Mouse (Mus musculus): ENCODE results near the gene Naxd. TPM values are rescaled to one million over a fixed set of nuclear protein-coding genes. Genes with fewer than 3 reads are reported as not detected.
A peak's percentile ranks its signal among the peaks of the same experiment; 100 is the strongest.
"Not testable (repeated sequence)": the region's sequence is repeated elsewhere in the genome, so short reads cannot be mapped to it uniquely, and the experiment has no call there.

Gene Naxd
- polyA plus RNA-seq, 1 experiment from 2014 or later, result 108 TPM

DNA sequence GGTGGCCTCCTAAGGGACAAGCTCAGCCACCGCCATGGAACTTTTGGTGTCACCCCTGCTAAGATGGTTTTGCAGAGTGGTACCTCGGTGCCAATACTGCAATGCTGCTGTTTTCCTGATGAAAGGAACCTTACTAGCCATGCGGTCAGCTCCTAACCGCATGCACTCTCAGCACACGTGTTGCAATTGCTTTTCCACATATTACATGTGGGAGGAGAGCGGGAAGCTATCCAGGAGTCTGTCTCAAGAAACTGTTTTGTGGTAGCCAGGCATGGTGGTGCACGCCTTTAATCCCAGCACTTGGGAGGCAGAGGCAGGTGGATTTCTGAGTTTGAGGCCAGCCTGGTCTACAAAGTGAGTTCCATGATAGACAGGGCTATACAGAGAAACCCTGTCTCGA is 42.9 kb downstream of the Naxd start:
- Histone ChIP-seq H3K4me2 (ENCODE audit: low read depth) (no peak overlapping the region), H3K27me3 (ENCODE audit: control insufficient read depth, insufficient read depth, low read length) (no peaks in the 10 kb centered on the region), H3K4me3 (ENCODE audit: low read depth, low read length) (no peak overlapping the region), H3K27ac (ENCODE audit: low read depth, low read length) (no peak overlapping the region), H3K9me3 (ENCODE audit: control insufficient read depth, low read length) (no peaks in the 10 kb centered on the region), H3K9ac (ENCODE audit: low read length) (no peak overlapping the region), H3K36me3 (ENCODE audit: control insufficient read depth, insufficient read depth, low read length) (peaks cover 5% of the 10 kb centered on the region), H3K4me1 (ENCODE audit: control insufficient read depth, insufficient read depth, low read length) (no peaks in the 10 kb centered on the region)
- DNase-seq (ENCODE audit: low spot score), result no peak
- 90% methylated on average over 8 of the region's 8 CpGs for WGBS
- no peak for ATAC-seq (ENCODE audit: insufficient read depth, low FRiP score, low TSS enrichment)

DNA sequence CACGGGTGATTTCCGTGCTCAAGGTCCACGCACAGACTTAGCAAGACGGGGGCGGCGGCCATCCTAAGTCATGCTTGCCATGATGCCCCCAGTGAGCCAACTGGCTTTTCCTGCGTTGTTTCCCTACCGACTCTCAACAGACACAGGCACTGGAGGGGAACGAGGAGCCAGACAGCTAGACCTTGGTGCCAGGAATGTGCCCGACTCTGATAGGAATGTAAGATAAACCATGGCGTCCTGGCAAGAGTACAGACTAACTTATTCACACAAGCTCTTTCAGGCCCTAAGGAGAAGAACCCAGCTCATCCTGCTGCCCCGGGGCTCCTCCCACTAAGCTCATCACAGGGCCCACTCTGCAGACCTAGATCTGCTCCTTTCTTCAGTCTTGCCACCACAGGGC is 44.7 kb downstream of the Naxd start:
- Histone ChIP-seq H3K36me3 (ENCODE audit: control insufficient read depth, insufficient read depth, low read length) (peaks cover 5% of the 10 kb centered on the region), H3K27me3 (ENCODE audit: control insufficient read depth, insufficient read depth, low read length) (no peaks in the 10 kb centered on the region), H3K4me1 (ENCODE audit: control insufficient read depth, insufficient read depth, low read length) (no peaks in the 10 kb centered on the region), H3K9ac (ENCODE audit: low read length) (no peak overlapping the region), H3K9me3 (ENCODE audit: control insufficient read depth, low read length) (no peaks in the 10 kb centered on the region), H3K4me2 (ENCODE audit: low read depth) (no peak overlapping the region), H3K27ac (ENCODE audit: low read depth, low read length) (no peak overlapping the region), H3K4me3 (ENCODE audit: low read depth, low read length) (no peak overlapping the region)
- DNase-seq (ENCODE audit: low spot score) (no peak), ATAC-seq (ENCODE audit: insufficient read depth, low FRiP score, low TSS enrichment) (no peak)
- 97% methylated on average over 12 of the region's 12 CpGs for WGBS

DNA sequence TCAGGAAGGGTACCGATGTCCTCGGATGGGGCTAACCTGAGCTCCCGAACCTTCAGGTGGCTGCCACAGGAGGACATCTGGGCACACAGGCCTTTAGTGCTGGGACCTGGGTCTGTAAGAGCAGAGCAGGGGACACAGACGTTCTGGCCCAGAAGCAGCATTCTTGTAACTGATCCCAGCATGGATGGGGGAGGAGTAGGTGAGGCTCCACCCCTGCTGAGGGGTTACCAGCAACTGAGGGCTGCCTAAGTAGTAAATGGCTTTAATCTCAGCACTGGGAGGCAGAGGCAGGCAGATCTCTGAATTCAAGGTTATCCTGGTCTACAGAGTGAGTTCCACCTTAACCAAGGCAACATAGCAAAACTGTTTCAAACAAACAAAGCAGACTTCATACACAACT is 45.6 kb downstream of the Naxd start:
- H3K27ac ChIP-seq (ENCODE audit: low read depth, low read length), result no peak overlapping the region
- no peak for DNase-seq (ENCODE audit: low spot score)
- WGBS, result 87% methylated on average over 4 of the region's 4 CpGs
- H3K4me1 ChIP-seq (ENCODE audit: control insufficient read depth, insufficient read depth, low read length), result no peaks in the 10 kb centered on the region
- no peak overlapping the region for H3K4me3 ChIP-seq (ENCODE audit: low read depth, low read length)
- no peak for ATAC-seq (ENCODE audit: insufficient read depth, low FRiP score, low TSS enrichment)
- H3K9ac ChIP-seq (ENCODE audit: low read length), result no peak overlapping the region
- no peaks in the 10 kb centered on the region for H3K9me3 ChIP-seq (ENCODE audit: control insufficient read depth, low read length)
- H3K36me3 ChIP-seq (ENCODE audit: control insufficient read depth, insufficient read depth, low read length), result peaks cover 5% of the 10 kb centered on the region
- H3K27me3 ChIP-seq (ENCODE audit: control insufficient read depth, insufficient read depth, low read length), result no peaks in the 10 kb centered on the region
- no peak overlapping the region for H3K4me2 ChIP-seq (ENCODE audit: low read depth)

- H3K4me1 ChIP-seq (ENCODE audit: control insufficient read depth, insufficient read depth, low read length), result no peaks in the 10 kb centered on the region
- DNase-seq (ENCODE audit: low spot score) (no peak), ATAC-seq (ENCODE audit: insufficient read depth, low FRiP score, low TSS enrichment) (no peak)
- no peak overlapping the region for H3K9ac ChIP-seq (ENCODE audit: low read length)
- no peak overlapping the region for H3K4me3 ChIP-seq (ENCODE audit: low read depth, low read length)
- H3K27ac ChIP-seq (ENCODE audit: low read depth, low read length), result no peak overlapping the region
- H3K4me2 ChIP-seq (ENCODE audit: low read depth), result no peak overlapping the region
- WGBS, result 50% methylated on average over 3 of the region's 3 CpGs
- H3K36me3 ChIP-seq (ENCODE audit: control insufficient read depth, insufficient read depth, low read length), result peaks cover 5% of the 10 kb centered on the region
- H3K27me3 ChIP-seq (ENCODE audit: control insufficient read depth, insufficient read depth, low read length), result no peaks in the 10 kb centered on the region
- H3K9me3 ChIP-seq (ENCODE audit: control insufficient read depth, low read length), result no peaks in the 10 kb centered on the region
These were observed 47.1 kb downstream of the Naxd start for GRCm38 (mm10) chr8:11544386-11544785.

DNA sequence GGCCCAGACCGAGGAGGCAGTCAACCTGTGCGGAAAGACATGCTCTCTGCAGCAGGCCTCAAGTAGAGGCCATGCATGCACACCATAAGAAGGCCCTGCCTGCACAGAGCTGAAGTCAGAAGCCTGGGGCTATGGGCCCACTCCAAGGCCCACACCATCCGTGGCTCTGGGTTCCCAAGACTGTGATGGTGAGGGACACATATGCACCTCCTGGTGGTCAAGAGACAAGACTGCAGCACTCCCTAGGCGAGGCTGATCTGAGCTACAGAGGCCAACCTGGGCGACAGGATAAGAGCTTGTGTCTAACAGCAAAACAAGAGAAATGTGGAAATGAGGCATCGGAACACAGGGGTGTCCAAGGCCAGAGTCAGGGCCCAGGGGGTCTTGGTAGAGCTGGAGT is 49.8 kb downstream of the Naxd start:
- Histone ChIP-seq H3K36me3 (ENCODE audit: control insufficient read depth, insufficient read depth, low read length) (no peaks in the 10 kb centered on the region), H3K9ac (ENCODE audit: low read length) (no peak overlapping the region), H3K4me2 (ENCODE audit: low read depth) (no peak overlapping the region), H3K27ac (ENCODE audit: low read depth, low read length) (no peak overlapping the region), H3K4me1 (ENCODE audit: control insufficient read depth, insufficient read depth, low read length) (peaks cover 4% of the 10 kb centered on the region), H3K9me3 (ENCODE audit: control insufficient read depth, low read length) (no peaks in the 10 kb centered on the region), H3K4me3 (ENCODE audit: low read depth, low read length) (no peak overlapping the region), H3K27me3 (ENCODE audit: control insufficient read depth, insufficient read depth, low read length) (no peaks in the 10 kb centered on the region)
- ATAC-seq (ENCODE audit: insufficient read depth, low FRiP score, low TSS enrichment), result no peak
- 72% methylated on average over 6 of the region's 6 CpGs for WGBS
- DNase-seq (ENCODE audit: low spot score), result no peak

DNA sequence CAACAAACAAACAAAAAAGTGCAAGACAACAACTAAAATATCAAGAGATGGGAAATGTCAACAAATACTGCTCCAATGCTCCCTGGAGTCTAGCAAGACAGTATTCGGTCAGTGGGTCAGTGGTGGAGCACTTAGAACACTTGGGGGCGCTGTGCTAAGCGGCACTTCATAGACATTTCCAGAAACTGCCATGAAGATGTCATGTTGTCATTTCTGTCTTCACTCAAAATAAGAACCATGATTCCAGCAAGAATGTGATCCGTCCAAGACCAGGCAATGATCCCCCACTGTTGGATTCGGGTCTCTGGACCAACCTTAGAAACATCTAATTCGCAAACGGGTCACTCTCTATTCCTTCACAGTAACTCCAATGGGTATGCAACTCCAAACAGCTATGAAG is 52.4 kb downstream of the Naxd start:
- Histone ChIP-seq H3K27ac (ENCODE audit: low read depth, low read length) (no peak overlapping the region), H3K9ac (ENCODE audit: low read length) (no peak overlapping the region; the same call in 1 of the 2 replicates), H3K4me3 (ENCODE audit: low read depth, low read length) (peak overlapping the region; percentile 77; the same call in 1 of the 2 replicates), H3K9me3 (ENCODE audit: control insufficient read depth, low read length) (no peaks in the 10 kb centered on the region), H3K27me3 (ENCODE audit: control insufficient read depth, insufficient read depth, low read length) (no peaks in the 10 kb centered on the region), H3K4me2 (ENCODE audit: low read depth) (peak overlapping the region; percentile 71), H3K4me1 (ENCODE audit: control insufficient read depth, insufficient read depth, low read length) (peaks cover 7% of the 10 kb centered on the region), H3K36me3 (ENCODE audit: control insufficient read depth, insufficient read depth, low read length) (no peaks in the 10 kb centered on the region)
- 23% methylated on average over 7 of the region's 7 CpGs for WGBS
- no peak for ATAC-seq (ENCODE audit: insufficient read depth, low FRiP score, low TSS enrichment)
- peak; percentile 58 for DNase-seq (ENCODE audit: low spot score)

DNA sequence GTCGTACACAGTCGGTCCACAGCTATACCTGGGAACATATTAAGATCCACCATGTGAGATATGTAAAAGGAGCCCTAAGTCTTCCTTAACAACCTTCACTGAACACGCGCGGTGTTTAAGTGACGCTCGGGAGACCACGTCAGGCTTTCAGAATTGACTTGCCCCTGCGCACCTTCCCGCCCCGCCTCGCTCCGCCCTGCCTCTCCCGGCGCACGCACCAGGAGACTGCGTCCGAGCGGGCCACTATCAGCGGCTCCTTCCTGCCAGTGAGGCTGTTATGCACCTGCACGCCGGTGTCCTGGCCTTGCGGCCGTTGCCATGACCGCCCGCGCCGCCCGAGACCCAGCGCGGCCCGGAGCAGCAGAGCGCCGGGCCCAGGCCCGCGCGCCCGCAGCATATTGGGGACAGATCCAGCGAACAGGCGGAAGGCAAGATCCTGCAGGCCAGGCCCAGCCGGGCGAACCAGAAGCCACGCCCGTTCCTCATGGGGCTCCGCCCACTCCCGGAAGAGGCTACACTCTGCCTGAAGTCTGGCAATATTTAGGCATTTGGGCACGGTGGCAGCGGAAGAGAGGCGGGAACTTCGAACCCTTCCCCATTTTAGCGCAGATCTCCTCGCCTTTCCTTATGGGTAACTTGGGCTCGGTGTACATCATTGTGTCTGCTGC is 53.1 kb downstream of the Naxd start, which contains the start of gene Cars2:
Cars2 (minus strand) TSS at position 503 of the 668 bp plus-strand sequence.
- 0 out of 2 replicates have a peak within 1 kb of the TSS, but pooled peaks have one; percentile 62 for H3K27ac ChIP-seq (ENCODE audit: low read depth, low read length)
- H3K27me3 ChIP-seq (ENCODE audit: control insufficient read depth, insufficient read depth, low read length), result no peaks in the 10 kb centered on the region
- under 1% methylated on average over 53 of the region's 53 CpGs for WGBS
- peak within 1 kb of the TSS; percentile 85 for H3K9ac ChIP-seq (ENCODE audit: low read length)
- peak; percentile 90 for DNase-seq (ENCODE audit: low spot score)
- peak within 1 kb of the TSS; percentile 71 for H3K4me2 ChIP-seq (ENCODE audit: low read depth)
- peaks cover 7% of the 10 kb centered on the region for H3K4me1 ChIP-seq (ENCODE audit: control insufficient read depth, insufficient read depth, low read length)
- H3K4me3 ChIP-seq (ENCODE audit: low read depth, low read length), result peak within 1 kb of the TSS; percentile 77
- H3K36me3 ChIP-seq (ENCODE audit: control insufficient read depth, insufficient read depth, low read length), result no peaks in the 10 kb centered on the region
- H3K9me3 ChIP-seq (ENCODE audit: control insufficient read depth, low read length), result no peaks in the 10 kb centered on the region
- peak; percentile 58; the same call in 1 of the 2 replicates for ATAC-seq (ENCODE audit: insufficient read depth, low FRiP score, low TSS enrichment)

GRCm38 (mm10) chr8:11551497-11551896 is 54.2 kb downstream of the Naxd start:
- H3K4me3 ChIP-seq (ENCODE audit: low read depth, low read length); H3K27me3 ChIP-seq (ENCODE audit: control insufficient read depth, insufficient read depth, low read length); H3K27ac ChIP-seq (ENCODE audit: low read depth, low read length); H3K4me1 ChIP-seq (ENCODE audit: control insufficient read depth, insufficient read depth, low read length); ATAC-seq (ENCODE audit: insufficient read depth, low FRiP score, low TSS enrichment); H3K4me2 ChIP-seq (ENCODE audit: low read depth); H3K9ac ChIP-seq (ENCODE audit: low read length); H3K36me3 ChIP-seq (ENCODE audit: control insufficient read depth, insufficient read depth, low read length); DNase-seq (ENCODE audit: low spot score); H3K9me3 ChIP-seq (ENCODE audit: control insufficient read depth, low read length): not testable (repeated sequence)
- WGBS, result 84% methylated on average over 3 of the region's 4 CpGs

- no peaks in the 10 kb centered on the region for H3K36me3 ChIP-seq (ENCODE audit: control insufficient read depth, insufficient read depth, low read length)
- H3K4me3 ChIP-seq (ENCODE audit: low read depth, low read length), result no peak overlapping the region
- no peaks in the 10 kb centered on the region for H3K27me3 ChIP-seq (ENCODE audit: control insufficient read depth, insufficient read depth, low read length)
- ATAC-seq (ENCODE audit: insufficient read depth, low FRiP score, low TSS enrichment), result no peak
- H3K4me2 ChIP-seq (ENCODE audit: low read depth), result no peak overlapping the region
- no peak for DNase-seq (ENCODE audit: low spot score)
- H3K9ac ChIP-seq (ENCODE audit: low read length), result no peak overlapping the region
- WGBS, result 83% methylated on average over 10 of the region's 10 CpGs
- no peak overlapping the region for H3K27ac ChIP-seq (ENCODE audit: low read depth, low read length)
- peaks cover 7% of the 10 kb centered on the region for H3K4me1 ChIP-seq (ENCODE audit: control insufficient read depth, insufficient read depth, low read length)
- H3K9me3 ChIP-seq (ENCODE audit: control insufficient read depth, low read length), result no peaks in the 10 kb centered on the region
These were observed 55.1 kb downstream of the Naxd start for GRCm38 (mm10) chr8:11552390-11552789.

Data from neural tube, embryonic 11.5 days (tissue).